Mouse (Mus musculus): ENCODE measurements around the gene Gtf3c5.

Gene Gtf3c5

GRCm38 (mm10) chr2:28583651-28584050 lies at the start of gene Gtf3c5:
Gene Gtf3c5 (minus strand): TSS chr2:28583751.
- no peak for DNase-seq (ENCODE audit: low read depth, low spot score)

GRCm38 (mm10) chr2:28633136-28633535 lies 49.6 kb upstream of the Gtf3c5 start:
- DNase-seq (ENCODE audit: low read depth, low spot score) = no peak

GRCm38 (mm10) chr2:28632626-28633025 lies 49.1 kb upstream of the Gtf3c5 start:
- no peak for DNase-seq (ENCODE audit: low read depth, low spot score)

- no peak for DNase-seq (ENCODE audit: low read depth, low spot score)
Observed at GRCm38 (mm10) chr2:28629911-28630381, 46.4 kb upstream of the Gtf3c5 start.

- DNase-seq (ENCODE audit: low read depth, low spot score) = no peak
Observed at GRCm38 (mm10) chr2:28628053-28628452, 44.5 kb upstream of the Gtf3c5 start.

- no peak for DNase-seq (ENCODE audit: low read depth, low spot score)
Observed at GRCm38 (mm10) chr2:28626038-28626437, 42.5 kb upstream of the Gtf3c5 start.

DNA sequence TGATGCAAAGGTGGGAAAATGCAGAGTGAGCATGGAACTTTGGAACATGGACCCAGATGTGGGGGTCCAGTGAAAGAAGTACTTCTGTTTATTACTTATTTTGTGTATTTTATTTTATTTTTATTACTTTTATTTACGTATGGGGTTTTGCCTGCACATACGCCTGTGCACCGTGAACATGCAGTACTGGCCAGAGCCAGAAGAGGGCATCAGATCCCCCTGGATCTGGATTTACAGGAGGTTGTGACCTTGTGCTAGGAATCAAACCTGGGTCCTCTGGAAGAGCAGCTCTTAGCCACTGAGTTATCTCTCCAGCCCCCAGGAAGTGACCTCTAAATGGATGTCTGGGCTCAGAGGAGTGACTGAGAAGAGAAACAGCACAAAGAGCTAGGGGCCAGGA lies 41.3 kb upstream of the Gtf3c5 start:
- DNase-seq (ENCODE audit: low read depth, low spot score) = no peak

GRCm38 (mm10) chr2:28622521-28623124 lies 39.1 kb upstream of the Gtf3c5 start:
- no peak for DNase-seq (ENCODE audit: low read depth, low spot score)

DNA sequence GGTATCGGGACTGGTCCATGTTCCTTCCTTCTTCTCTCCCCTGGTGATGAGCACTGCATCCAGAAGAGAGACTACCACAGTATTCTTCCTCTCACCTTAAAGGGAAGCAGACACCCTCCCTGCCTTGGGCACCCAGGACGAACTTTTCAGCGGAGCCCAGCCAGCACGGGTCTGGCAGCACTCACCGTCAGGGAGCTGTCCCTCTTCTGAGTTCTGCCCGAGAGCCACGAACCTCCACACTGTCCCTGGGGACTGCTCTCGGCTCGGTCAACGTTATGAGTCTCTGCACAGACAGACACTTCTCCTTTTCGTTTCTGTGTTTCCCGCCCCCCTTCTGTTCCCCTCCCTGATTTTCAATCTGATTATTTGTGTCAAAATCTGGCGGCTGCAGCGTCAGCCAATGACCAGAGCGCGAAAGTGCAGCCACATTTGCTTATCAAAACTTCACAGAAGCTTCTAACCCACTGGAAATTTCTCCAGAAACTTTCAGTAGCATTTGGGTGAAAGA lies 38.2 kb upstream of the Gtf3c5 start, which contains the start of gene Gfi1b:
Gene Gfi1b (minus strand): TSS at position 319 of the 508 bp plus-strand sequence.
- DNase-seq (ENCODE audit: low read depth, low spot score) = no peak

DNA sequence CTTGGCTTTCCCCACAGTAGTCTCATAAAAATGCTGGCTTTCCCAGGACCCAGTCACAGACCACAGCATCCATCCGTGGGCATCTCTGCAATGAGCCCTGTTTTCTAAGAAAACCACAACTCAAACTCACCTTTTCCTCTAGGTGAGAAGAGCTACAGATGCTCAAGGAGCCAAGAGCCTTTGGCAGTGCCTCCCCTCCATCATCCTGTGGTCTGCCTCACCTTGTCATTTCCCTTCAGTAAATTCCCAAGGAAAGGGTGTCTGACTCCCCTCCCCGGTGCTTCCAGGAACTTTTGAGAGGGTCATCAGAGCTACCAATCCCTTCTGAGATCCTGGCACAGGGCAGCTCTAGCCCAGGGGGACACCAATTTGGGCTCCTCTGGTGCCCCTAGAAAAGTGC lies 37.6 kb upstream of the Gtf3c5 start:
- DNase-seq (ENCODE audit: low read depth, low spot score) = no peak

DNA sequence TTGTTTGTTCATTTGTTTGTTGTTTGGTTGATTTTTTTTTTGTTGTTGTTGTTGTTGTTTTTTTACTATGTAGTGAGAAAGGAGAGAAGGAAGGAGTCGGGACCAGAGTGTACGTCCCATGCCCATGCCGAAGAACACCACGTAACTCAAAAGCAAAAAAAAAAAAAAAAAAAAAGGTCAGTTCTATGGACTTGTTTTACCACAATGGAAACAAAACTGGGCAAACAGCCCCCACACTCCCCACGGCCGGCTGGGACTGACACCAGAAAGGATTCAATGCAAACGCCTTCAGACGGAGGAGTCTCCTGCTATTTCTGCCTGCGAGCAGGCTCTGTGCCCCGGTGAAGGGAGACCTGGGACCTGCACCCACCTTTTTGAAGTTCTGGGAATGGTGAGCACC lies 37.0 kb upstream of the Gtf3c5 start:
- no peak for DNase-seq (ENCODE audit: low read depth, low spot score)

GRCm38 (mm10) chr2:28619369-28619768 lies 35.8 kb upstream of the Gtf3c5 start:
- no peak for DNase-seq (ENCODE audit: low read depth, low spot score)

GRCm38 (mm10) chr2:28618777-28619336 lies 35.3 kb upstream of the Gtf3c5 start:
- no peak for DNase-seq (ENCODE audit: low read depth, low spot score)

DNA sequence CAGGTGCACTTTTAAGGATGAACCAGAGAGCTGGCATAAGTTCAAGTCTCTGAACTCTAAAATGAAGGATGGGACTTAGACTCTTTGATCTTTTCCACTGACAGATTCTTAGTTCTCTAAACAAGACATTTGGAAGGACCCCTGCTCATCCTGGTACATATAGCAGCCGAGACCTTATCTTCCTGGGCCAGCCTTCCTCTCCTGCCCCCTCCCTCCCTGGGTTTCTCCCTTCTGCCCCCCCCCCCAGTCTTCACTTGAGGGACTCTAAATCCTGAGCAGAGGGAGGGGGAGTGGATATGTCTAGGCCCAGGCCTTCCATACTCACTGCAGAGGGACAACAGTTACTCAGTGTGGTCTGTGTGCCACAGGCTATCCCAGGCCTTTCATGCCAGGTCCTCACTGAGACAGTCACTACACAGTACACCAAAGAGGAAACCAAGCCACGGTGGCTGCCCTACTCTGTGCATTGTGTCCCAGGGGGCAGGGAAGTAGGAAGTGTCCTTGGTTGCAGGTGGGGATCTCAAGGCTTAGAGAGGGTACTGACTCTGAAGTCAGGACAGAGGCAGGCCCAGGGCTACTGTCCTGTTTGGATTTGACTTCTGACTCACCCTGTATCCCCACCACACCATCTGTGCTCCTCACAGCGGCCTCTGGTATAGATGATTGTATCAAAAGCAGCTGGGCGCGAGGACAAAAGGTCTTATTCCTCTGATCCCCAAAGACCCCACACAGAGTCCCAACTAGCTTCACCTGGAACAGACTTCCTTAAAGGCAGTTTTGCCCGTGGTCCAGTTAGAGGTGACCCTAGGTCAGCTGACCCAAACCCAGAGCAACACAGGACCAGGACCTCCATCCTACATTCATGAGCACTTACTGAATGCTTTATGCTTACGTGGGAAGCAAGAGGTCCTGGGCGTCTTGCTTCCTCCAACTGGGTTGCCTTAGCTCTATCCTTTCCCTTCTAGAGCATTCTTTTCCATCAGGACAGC lies 34.2 kb upstream of the Gtf3c5 start:
- DNase-seq (ENCODE audit: low read depth, low spot score) = no peak

GRCm38 (mm10) chr2:28616874-28617273 lies 33.3 kb upstream of the Gtf3c5 start:
- DNase-seq (ENCODE audit: low read depth, low spot score) = no peak

DNA sequence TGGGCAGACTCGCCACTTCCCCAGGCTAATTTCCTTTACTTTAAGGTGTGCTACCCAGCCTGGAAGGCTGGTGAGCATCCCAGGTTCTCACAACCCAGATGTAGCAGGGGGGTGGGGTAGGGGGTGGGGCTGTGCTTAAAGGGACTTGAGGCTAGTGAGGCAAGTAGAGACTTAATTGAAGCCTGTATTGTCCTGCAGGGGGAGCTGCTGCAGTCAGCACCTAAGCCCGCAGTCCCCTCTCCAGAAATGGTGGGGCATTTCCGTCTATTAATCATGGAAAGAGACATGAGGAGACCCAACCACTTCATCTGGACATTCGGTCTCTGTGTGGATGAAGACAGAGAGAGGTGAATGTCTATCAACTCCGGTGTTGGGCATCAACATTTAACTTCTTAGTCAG lies 32.8 kb upstream of the Gtf3c5 start:
- DNase-seq (ENCODE audit: low read depth, low spot score) = no peak

DNA sequence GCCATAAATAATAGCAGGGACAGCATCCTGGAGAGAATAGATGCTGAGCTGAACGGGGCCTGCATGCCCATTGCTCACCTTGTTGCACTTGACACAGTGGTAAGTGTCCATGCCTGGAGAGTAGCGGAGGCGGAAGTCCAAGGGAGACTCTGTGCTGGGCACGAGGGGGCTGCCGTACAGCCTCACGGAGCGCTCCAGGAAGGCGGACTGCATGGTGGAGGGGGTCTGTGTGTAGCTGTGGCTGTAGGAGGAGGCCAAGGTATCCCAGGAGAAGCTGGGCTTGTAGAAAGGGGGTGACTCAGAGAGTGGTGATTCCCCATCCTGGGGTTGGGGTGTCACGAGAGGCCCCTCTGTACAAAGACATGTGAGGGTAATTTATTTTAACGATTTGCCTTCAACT lies 30.0 kb upstream of the Gtf3c5 start:
- DNase-seq (ENCODE audit: low read depth, low spot score) = no peak

DNA sequence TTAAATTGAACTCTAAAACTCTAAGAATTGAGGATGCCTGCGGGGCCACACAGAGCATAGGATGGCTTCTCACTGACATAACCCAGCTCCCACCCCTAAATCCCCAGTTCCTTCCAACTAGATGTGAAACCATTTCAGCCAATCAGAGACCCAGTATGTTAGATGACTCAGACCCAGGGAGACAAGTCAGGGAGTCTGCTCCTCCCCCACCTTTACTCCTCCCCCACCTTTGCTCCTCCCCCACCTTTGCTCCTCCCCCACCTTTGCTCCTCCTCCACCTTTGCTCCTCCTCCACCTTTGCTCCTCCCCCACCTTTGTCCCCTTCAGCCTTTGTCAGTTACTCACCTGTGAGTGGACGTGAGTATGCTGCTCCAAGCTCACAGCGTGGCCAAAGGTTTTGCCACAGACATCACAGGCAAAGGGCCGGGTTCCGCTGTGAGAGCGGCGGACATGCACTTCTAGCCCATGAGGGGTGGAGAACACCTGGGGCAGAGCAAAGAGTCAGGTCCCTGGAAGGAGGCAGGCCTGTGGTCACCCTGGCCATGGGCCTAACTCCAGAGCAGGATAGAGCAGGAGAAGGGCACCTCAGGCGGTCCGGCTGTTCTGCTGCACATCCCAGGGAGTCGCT lies 29.0 kb upstream of the Gtf3c5 start:
- no peak for DNase-seq (ENCODE audit: low read depth, low spot score)

GRCm38 (mm10) chr2:28611407-28611787 lies 27.8 kb upstream of the Gtf3c5 start:
- DNase-seq (ENCODE audit: low read depth, low spot score) = no peak

DNA sequence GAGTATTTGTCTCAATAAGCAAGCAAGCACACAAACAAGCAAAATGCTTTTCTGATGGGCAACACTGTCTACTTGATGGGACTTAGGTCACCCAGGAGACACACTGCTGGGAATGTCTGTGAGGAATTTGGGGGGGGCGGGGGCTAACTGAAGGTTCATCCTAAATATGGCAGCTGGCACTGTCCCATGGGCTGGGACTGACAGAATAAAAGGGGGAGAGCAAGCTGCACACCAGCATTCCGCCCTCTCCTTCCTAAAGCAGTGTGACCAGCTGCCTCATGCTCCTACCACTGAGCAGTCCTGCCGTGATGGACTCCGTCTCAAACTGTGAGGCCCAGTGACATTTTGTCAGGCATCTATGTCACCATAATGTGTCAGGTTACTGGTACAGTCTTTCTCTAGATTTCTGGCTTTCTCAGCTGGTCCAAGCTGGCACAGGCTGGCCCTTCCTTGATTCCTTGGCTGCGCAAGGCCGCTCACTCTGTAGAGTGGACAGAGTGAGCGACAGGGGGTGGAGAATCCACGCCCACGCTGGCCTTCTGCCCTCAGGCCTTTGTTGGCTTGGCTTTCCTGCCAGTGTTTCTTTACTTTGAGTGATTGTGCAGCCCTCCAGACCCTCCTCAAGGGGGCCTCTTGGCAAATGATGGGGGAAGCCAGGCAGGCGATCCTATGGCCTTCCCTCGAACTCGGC lies 27.3 kb upstream of the Gtf3c5 start:
- DNase-seq (ENCODE audit: low read depth, low spot score) = no peak

- no peak for DNase-seq (ENCODE audit: low read depth, low spot score)
Observed at GRCm38 (mm10) chr2:28609851-28610250, 26.3 kb upstream of the Gtf3c5 start.
